Mouse (Mus musculus) spleen, adult 2 months (tissue): ENCODE measurements around the gene Pou2f3. TPM values are rescaled to one million over a fixed set of nuclear protein-coding genes. Genes with fewer than 3 reads are reported as not detected.

Experiments used
- DNase-seq, 2 experiments: peaks; one replicate each; pipeline versions ENCODE4 v3.0.0 to v3.0.0-alpha.2; 2012 to 2021; ENCODE audit warnings: low spot score in 2 of 2, low read depth in 1 of 2
- H3K27ac ChIP-seq: fragments of 200-500 bp; 2 replicates; pipeline ENCODE4 v1.5.1; 2012; ENCODE audit warnings: low read length, inconsistent platforms; ENCODE audit not compliant: insufficient read depth
- H3K27me3 ChIP-seq: fragments of 200-500 bp; 2 replicates; pipeline ENCODE4 v1.6.1; 2012; ENCODE audit warnings: mild to moderate bottlenecking, moderate library complexity, low read length, inconsistent platforms; ENCODE audit not compliant: control insufficient read depth, insufficient read depth
- H3K36me3 ChIP-seq: fragments of 200-500 bp; 2 replicates; pipeline ENCODE4 v1.6.1; 2012; ENCODE audit warnings: mild to moderate bottlenecking, low read length, inconsistent platforms; ENCODE audit not compliant: control insufficient read depth, insufficient read depth
- H3K4me1 ChIP-seq: fragments of 200-500 bp; 2 replicates; pipeline ENCODE4 v1.6.1; 2011; ENCODE audit warnings: inconsistent platforms; ENCODE audit not compliant: control insufficient read depth, insufficient read depth, insufficient read length
- H3K4me3 ChIP-seq: fragments of 200-500 bp; 2 replicates; pipeline ENCODE4 v1.5.1; 2011; ENCODE audit warnings: mild to moderate bottlenecking, inconsistent platforms; ENCODE audit not compliant: insufficient read depth, insufficient read length; ENCODE audit errors: extremely low read depth
- CTCF ChIP-seq: fragments of 200-500 bp; IDR thresholded peaks from 2 replicates; pipeline ENCODE4 v1.5.1; 2011; ENCODE audit warnings: mild to moderate bottlenecking, inconsistent platforms; ENCODE audit not compliant: insufficient read depth, insufficient read length, insufficient replicate concordance; ENCODE audit errors: extremely low read depth
- POLR2A ChIP-seq: fragments of 200-500 bp; IDR thresholded peaks from 2 replicates; pipeline ENCODE4 v1.6.1; 2011; ENCODE audit warnings: low read depth, low read length, inconsistent platforms
- WGBS: fragments of 180-500 bp; shearing (Covaris S2); methylation state at CpG from one replicate; pipeline ENCODE4 v1.1.7; 2018; 5-methylcytosine and 5-hydroxymethylcytosine counted together
- polyA plus RNA-seq: library from polyadenylated mRNA; depleted of rRNA; stranded (reverse); fragments of >200 nt; gene quantifications from 2 replicates; pipeline ENCODE4 v1.2.3, GENCODE M21; 2012

Gene Pou2f3
- polyA plus RNA-seq, 1 experiment, result not detected

DNA sequence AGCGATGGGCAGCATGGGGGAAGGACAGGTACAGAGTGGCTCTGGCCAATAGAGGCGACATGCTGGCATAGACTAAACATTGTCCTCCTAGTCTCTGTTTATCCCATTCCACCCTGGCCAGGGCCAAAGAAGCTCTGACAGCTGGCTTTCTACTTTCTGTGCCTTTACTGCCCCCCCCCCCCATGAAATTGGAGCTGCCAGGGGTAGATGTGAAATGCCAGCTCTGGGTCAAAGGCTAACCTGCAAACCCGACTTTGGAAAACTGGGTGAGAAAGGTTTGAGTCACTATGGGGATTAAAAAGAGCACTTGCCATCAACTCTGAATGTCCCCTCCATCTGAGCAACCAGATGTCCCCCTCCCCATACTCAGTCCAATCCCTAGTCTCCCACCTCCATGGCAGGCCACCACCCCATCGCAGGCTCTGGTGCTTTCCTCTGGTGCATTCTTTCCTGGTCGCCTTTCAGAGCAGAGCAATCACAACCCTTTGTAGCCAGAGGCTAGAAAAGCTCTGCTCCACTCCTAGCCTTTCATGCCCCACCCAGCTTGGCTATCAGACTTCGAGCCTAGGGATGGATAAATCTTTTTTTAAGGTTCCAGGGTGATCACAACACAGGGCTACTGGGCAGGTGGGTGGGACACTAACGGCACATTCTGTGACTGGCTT, 27.1 kb upstream of the Pou2f3 start:
- TF ChIP-seq POLR2A (no peak), CTCF (no peak)
- Histone ChIP-seq H3K27me3 (0 out of 2 replicates have a peak, but pooled peaks cover 2% of the 10 kb centered on the region), H3K27ac (no peak overlapping the region), H3K36me3 (no peaks in the 10 kb centered on the region), H3K4me3 (no peak overlapping the region), H3K4me1 (no peaks in the 10 kb centered on the region; the same call in 1 of the 2 replicates)
- no peak for DNase-seq
- WGBS, result 88% methylated on average over 7 of the region's 7 CpGs

DNA sequence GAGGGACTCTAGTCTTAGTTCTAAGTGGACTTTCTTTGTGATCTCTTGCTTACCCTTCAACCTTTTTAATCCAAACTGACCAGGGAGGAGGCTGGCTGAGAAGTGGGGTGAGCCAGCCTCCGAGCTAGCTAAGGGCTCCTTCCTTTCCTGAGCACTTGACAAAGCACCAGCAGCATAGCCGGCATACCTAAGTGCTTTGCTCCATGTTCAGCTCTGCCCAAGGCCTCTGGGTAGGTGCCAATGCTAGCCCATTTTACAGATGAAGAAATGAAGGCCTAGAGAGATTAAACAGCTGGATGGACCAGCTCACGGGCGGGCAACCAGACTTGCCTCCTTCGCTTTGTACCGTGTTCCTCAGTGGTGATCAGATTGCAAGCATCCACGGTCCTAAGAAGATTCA, 26.4 kb upstream of the Pou2f3 start:
- 0 out of 2 replicates have a peak, but pooled peaks cover 2% of the 10 kb centered on the region for H3K27me3 ChIP-seq
- TF ChIP-seq POLR2A (no peak), CTCF (no peak)
- no peaks in the 10 kb centered on the region for H3K36me3 ChIP-seq
- WGBS, result 95% methylated on average over 7 of the region's 7 CpGs
- H3K27ac ChIP-seq, result no peak overlapping the region
- H3K4me3 ChIP-seq, result no peak overlapping the region
- H3K4me1 ChIP-seq, result no peaks in the 10 kb centered on the region; the same call in 1 of the 2 replicates
- DNase-seq, result no peak

DNA sequence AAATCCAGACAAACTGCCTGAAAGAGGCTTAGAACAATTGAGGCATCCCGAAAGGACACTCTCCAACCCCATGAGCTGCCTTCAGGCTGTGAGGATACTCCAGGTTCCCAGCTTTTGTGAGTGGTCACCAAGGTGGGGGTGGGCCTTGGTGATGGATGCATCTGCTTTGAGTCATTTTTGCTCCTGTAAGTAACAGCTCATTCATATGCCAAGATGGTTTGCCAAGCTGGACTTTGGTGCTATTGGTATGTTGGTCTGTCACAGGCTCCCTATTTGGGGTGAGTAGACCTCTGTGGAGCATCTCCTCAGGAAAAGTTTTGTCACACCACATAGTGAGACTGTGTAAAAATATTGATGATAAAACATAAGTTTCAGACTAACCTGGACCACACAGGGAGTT, 25.9 kb upstream of the Pou2f3 start:
- TF ChIP-seq POLR2A (no peak), CTCF (no peak)
- H3K36me3 ChIP-seq, result no peaks in the 10 kb centered on the region
- H3K27me3 ChIP-seq, result 0 out of 2 replicates have a peak, but pooled peaks cover 2% of the 10 kb centered on the region
- no peak overlapping the region for H3K4me3 ChIP-seq
- WGBS, result 96% methylated on average over 1 of the region's 1 CpGs
- no peaks in the 10 kb centered on the region; the same call in 1 of the 2 replicates for H3K4me1 ChIP-seq
- DNase-seq, result no peak
- no peak overlapping the region for H3K27ac ChIP-seq

DNA sequence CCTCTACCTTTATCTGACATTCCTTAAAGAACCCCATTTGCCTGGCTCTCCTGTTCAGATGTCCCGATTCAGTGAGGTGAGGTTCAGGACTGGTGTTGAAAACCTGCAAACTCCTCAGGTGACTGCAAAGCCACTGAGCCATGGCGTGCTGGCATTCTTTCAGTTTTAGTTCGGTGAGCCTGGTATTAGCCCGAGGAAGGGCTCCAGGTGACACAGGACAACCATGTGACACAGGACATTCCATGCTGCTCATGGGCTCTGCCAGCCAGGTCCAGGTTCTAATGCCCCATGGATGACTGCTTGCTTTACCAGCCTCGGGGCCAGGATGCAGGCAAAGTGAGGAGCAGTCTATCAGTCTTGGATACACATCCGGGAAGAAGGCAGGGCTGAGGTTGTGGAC, 25.2 kb upstream of the Pou2f3 start:
- DNase-seq, result no peak
- TF ChIP-seq POLR2A, result no peak
- no peaks in the 10 kb centered on the region; the same call in 1 of the 2 replicates for H3K4me1 ChIP-seq
- H3K36me3 ChIP-seq, result no peaks in the 10 kb centered on the region
- no peak overlapping the region for H3K27ac ChIP-seq
- 0 out of 2 replicates have a peak, but pooled peaks cover 2% of the 10 kb centered on the region for H3K27me3 ChIP-seq
- no peak overlapping the region for H3K4me3 ChIP-seq
- 92% methylated on average over 6 of the region's 6 CpGs for WGBS

DNA sequence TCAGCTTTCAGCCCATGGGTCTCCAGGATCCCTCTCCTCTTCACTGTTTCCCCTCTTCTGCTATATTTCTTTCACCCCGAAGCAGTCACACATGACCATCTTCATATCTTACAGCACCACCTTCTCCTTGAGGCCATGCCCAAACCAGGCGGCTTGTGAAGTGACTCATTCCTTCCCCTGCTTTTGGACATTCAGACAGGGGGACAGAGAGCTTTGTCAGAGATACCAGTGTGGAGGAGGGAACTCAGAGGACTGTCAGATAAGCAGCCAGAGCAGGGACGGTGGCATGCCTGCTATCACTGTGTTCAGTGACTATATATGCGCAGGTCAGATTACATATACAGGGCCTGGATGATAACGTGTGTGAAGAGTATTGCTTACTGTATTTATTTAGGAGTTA, 24.3 kb upstream of the Pou2f3 start:
- no peaks in the 10 kb centered on the region; the same call in 1 of the 2 replicates for H3K4me1 ChIP-seq
- DNase-seq, result no peak
- 0 out of 2 replicates have a peak, but pooled peaks cover 2% of the 10 kb centered on the region for H3K27me3 ChIP-seq
- no peak overlapping the region for H3K27ac ChIP-seq
- H3K4me3 ChIP-seq, result no peak overlapping the region
- no peak for TF ChIP-seq POLR2A
- no peak for TF ChIP-seq CTCF
- WGBS, result 72% methylated on average over 5 of the region's 5 CpGs
- H3K36me3 ChIP-seq, result no peaks in the 10 kb centered on the region

DNA sequence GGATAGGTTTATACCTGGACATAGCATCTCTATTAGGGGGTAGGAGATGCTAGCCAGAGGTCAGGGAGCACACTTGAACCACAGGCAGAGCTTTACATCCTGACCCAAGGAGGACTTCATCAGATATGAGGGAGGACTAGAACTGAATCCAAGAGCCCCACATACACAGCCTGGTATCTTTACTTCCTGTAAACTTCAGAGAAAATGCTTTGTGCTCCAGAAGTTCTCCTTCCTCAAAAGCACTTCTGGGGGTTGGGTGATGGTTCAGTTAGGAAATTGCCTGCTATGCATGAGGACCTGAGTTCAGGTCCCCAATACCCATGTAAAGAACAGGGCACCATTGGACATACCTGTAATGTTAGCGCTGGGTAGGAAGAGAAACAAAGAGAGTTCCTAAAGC, 23.3 kb upstream of the Pou2f3 start:
- WGBS, result 100% methylated on average over 1 of the region's 1 CpGs
- Histone ChIP-seq H3K27ac (no peak overlapping the region), H3K27me3 (no peaks in the 10 kb centered on the region), H3K4me3 (no peak overlapping the region), H3K4me1 (no peaks in the 10 kb centered on the region; the same call in 1 of the 2 replicates), H3K36me3 (no peaks in the 10 kb centered on the region)
- DNase-seq, result no peak
- TF ChIP-seq CTCF, result no peak
- TF ChIP-seq POLR2A, result no peak

DNA sequence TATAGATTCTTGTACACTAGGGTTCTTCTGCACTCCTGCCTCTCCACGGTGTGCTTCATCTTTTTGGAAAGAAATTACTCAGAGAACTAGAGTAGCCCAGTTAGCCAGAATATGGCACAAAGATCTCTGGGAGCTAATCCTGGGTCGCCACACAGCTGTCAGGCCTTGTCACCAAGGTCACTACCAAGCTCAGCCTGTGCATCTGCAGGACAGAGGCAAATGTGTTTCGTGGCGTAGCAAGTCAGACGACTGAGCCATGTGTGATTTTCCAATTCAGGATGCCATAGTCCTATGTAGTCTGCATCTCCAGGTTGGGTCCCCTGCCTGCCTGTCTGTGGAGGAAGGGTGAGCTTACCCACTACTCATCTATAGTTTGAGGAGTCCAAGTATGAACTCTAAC, 22.9 kb upstream of the Pou2f3 start:
- TF ChIP-seq CTCF (no peak), POLR2A (no peak)
- WGBS, result 83% methylated on average over 5 of the region's 5 CpGs
- Histone ChIP-seq H3K4me1 (no peaks in the 10 kb centered on the region), H3K4me3 (no peak overlapping the region), H3K27ac (no peak overlapping the region), H3K36me3 (no peaks in the 10 kb centered on the region), H3K27me3 (no peaks in the 10 kb centered on the region)
- no peak for DNase-seq

DNA sequence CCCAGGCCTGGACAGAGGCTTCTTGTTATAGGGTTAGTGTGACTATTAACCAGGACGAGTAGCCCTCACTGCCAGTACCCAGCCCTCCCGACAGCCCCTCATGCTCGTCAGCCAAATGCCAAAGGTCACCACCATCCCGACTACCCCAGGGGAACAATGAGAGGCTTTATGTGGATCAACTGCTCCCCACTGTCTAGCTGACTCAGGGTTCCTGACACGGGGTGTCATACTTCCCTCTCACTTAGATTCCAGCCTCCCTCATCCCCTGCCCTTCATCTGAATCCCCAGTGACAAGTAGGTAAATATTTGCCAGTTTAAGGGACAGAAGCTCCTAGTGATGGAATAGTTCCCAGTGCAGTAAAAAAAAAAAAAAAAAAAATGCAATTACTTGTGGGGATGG, 22.1 kb upstream of the Pou2f3 start:
- DNase-seq, result no peak
- TF ChIP-seq CTCF (no peak), POLR2A (no peak)
- no peaks in the 10 kb centered on the region for H3K36me3 ChIP-seq
- 81% methylated on average over 5 of the region's 5 CpGs for WGBS
- H3K27me3 ChIP-seq, result no peaks in the 10 kb centered on the region
- H3K4me1 ChIP-seq, result no peaks in the 10 kb centered on the region
- H3K4me3 ChIP-seq, result no peak overlapping the region
- no peak overlapping the region for H3K27ac ChIP-seq
